In the genomic region with DNA sequence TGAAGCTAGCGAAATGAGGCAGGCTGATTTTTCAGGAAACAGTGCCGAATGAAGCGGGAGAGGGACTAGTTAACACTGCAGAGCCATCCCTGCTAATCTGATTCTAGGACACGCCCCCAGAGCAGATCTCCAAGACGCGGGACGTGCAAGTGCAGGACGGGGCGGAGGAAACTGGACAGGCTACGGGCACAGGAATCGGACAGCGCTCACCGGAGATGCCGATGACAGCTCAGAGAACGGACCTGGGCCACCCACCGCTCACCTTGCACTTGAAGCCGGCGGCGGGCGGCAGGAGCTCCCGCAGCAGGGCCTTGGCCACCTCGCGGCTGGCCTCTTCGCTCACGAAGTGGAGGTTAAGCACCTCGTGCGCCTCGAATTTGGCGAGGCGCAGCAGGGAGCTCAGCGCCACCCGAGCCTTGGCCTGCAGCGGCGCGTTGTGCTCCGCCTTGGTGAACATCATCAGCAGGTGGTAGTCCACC, we compare ENCODE assay signal across 8 mouse cellular contexts. TPM values are rescaled to one million over a fixed set of nuclear protein-coding genes. Genes with fewer than 3 reads are reported as not detected.
DNase-seq lines count a peak whose midpoint lies in the region; ATAC-seq and TF ChIP-seq lines count a peak whose summit lies in the region.

No protein-coding gene starts in this region.

- ATAC-seq in Patski = peak; percentile 66
- peak; percentile 52 for ATAC-seq in frontal cortex, adult (ENCODE audit: low TSS enrichment)
- peak; percentile 71 for ATAC-seq in hindbrain, embryonic 12.5 days (ENCODE audit: low FRiP score)

- no peaks in the 10 kb centered on the region for H3K9me3 ChIP-seq in hindbrain, embryonic 12.5 days (replicated peaks)

- CTCF ChIA-PET in Patski (lab: Charles Lee) = interaction anchor here (0.6 to 4.1 kb wide), 7 partner anchors 9 to 694 kb away, joined by 3 to 24 read pairs (median 4); no protein-coding TSS in a partner anchor

- WGBS in hindbrain, embryonic 12.5 days = under 1% methylated on average over 36 of the region's 36 CpGs

- peak overlapping the region; percentile 79 for H3K27ac ChIP-seq in hindbrain, embryonic 12.5 days

- H3K27me3 ChIP-seq in Patski = no peaks in the 10 kb centered on the region
- 0 out of 2 replicates have a peak, but pooled peaks cover 3% of the 10 kb centered on the region for H3K27me3 ChIP-seq in hindbrain, embryonic 12.5 days

- peak overlapping the region; percentile 97 for H3K4me2 ChIP-seq in hindbrain, embryonic 12.5 days (replicated peaks)

- no peak for DNase-seq in Patski (ENCODE audit: low read depth, low spot score)
- peak; percentile 70 to 81 for DNase-seq in cerebellum, adult 18-20 months
- peak; percentile 40 to 50 for DNase-seq in layer of hippocampus, postnatal 25 days (ENCODE audit: extremely low spot score in 1 of 2, low spot score in 1 of 2)
- DNase-seq in lung, postnatal 36 days = peak; percentile 82
- peak; percentile 64 for DNase-seq in retina, postnatal 7 days (ENCODE audit: low read depth, low spot score)
- DNase-seq in thymus, postnatal 25 days = no peak

- H3K36me3 ChIP-seq in hindbrain, embryonic 12.5 days = no peaks in the 10 kb centered on the region

- POLR2A ChIA-PET in Patski (lab: Charles Lee) = interaction anchor here (0.5 to 1.2 kb wide), 4 partner anchors 9 to 490 kb away, joined by 3 read pairs; no protein-coding TSS in a partner anchor

- peaks cover 14% of the 10 kb centered on the region for H3K4me1 ChIP-seq in hindbrain, embryonic 12.5 days

- H3K9ac ChIP-seq in hindbrain, embryonic 12.5 days = peak overlapping the region; percentile 78

- peak overlapping the region; percentile 67 for H3K4me3 ChIP-seq in hindbrain, embryonic 12.5 days

- no peak for TF ChIP-seq CTCF in Patski (IDR thresholded peaks at IDR 0.05)

- in situ Hi-C loops in Patski (cut with MboI; ENCODE audit: low pct_unique_long_range_greater_than_20kb) = loop anchor here (5.0 kb wide), 1 partner anchor 272 kb away; no protein-coding TSS in a partner anchor

RNA-seq across cellular contexts. Expression of gene Xxylt1, which starts 0.6 kb away (rescaled TPM):
- polyA plus RNA-seq in Patski (2021) = 27.6 TPM
- 16.8 and 17.9 TPM in 2 replicates for polyA plus RNA-seq in hindbrain, embryonic 12.5 days (2016; fragmentation: Nextera tagmentation; extraction: Ambion mirVana)
- total RNA-seq in layer of hippocampus, postnatal 25 days (2021) = 10 to 100 TPM; 20.0 to 21.6 TPM

Comparison
In these comparisons a context has a peak if more than half of its experiments do, and no peak if none do; other contexts are left out.
1. DNase-seq: peak in cerebellum, adult 18-20 months (2 of 2), layer of hippocampus, postnatal 25 days (2 of 2), lung, postnatal 36 days (single experiment) and retina, postnatal 7 days (single experiment); none in Patski (single experiment) and thymus, postnatal 25 days (single experiment).
2. Peak in every context shown above with its lines, with median percentiles within 50 percentile points of each other: ATAC-seq.